Mouse (Mus musculus): ENCODE data around the gene Rrbp1. TPM values are rescaled to one million over a fixed set of nuclear protein-coding genes. Genes with fewer than 3 reads are reported as not detected.
A peak's percentile ranks its signal among the peaks of the same experiment; 100 is the strongest.

Gene Rrbp1
- total RNA-seq, 4 experiments from 2014 or later, result 21.1 to 36.7 (median 29.5) TPM

GRCm38 (mm10) chr2:143917622-143918021 is 93.4 kb downstream of the Rrbp1 start:
- no peak for DNase-seq (ENCODE audit: low spot score in 2 of 2)

GRCm38 (mm10) chr2:143916229-143916628 is 94.8 kb downstream of the Rrbp1 start:
- DNase-seq (ENCODE audit: low spot score in 2 of 2), result no peak

GRCm38 (mm10) chr2:143915600-143916135 is 95.4 kb downstream of the Rrbp1 start:
- DNase-seq (ENCODE audit: low spot score in 2 of 2), result peak; percentile 10 to 19

- DNase-seq (ENCODE audit: low spot score in 2 of 2), result peak; percentile 97
Observed at GRCm38 (mm10) chr2:143914760-143915599, 96.1 kb downstream of the Rrbp1 start, which contains the start of gene Dstn. Gene Dstn (plus strand): TSS chr2:143915320.

- no peak for DNase-seq (ENCODE audit: low spot score in 2 of 2)
Observed at GRCm38 (mm10) chr2:143914221-143914620, 96.8 kb downstream of the Rrbp1 start.

- DNase-seq (ENCODE audit: low spot score in 2 of 2), result no peak
Observed at GRCm38 (mm10) chr2:143912199-143912598, 98.9 kb downstream of the Rrbp1 start.

GRCm38 (mm10) chr2:143909230-143909629 is 101.8 kb downstream of the Rrbp1 start:
- DNase-seq (ENCODE audit: low spot score in 2 of 2), result no peak

GRCm38 (mm10) chr2:143904896-143905295 is 106.2 kb downstream of the Rrbp1 start:
- no peak for DNase-seq (ENCODE audit: low spot score in 2 of 2)

GRCm38 (mm10) chr2:143903376-143904045 is 107.6 kb downstream of the Rrbp1 start:
- no peak for DNase-seq (ENCODE audit: low spot score in 2 of 2)

- DNase-seq (ENCODE audit: low spot score in 2 of 2), result no peak
Observed at GRCm38 (mm10) chr2:143900821-143901351, 110.2 kb downstream of the Rrbp1 start.

GRCm38 (mm10) chr2:143899470-143900220 is 111.4 kb downstream of the Rrbp1 start:
- DNase-seq (ENCODE audit: low spot score in 2 of 2), result no peak

Other genes with a start within 250 kb of the Rrbp1 start
- gene Bfsp1, start 148.1 kb downstream of the Rrbp1 start, total RNA-seq (2022), result under 1 TPM in 2 of 4 experiments, not detected in 2; 0.19 to 0.22 TPM
- 10 to 100 TPM; 14.8 to 23.9 (median 20.0) TPM for gene Dstn, start 95.9 kb downstream of the Rrbp1 start, total RNA-seq (2022)
- not detected for gene Banf2, start 21.8 kb upstream of the Rrbp1 start, total RNA-seq (2022)

Measured in gastrocnemius, adult 8-10 months (tissue).